Mouse (Mus musculus): ENCODE results near the gene Slc29a4. TPM values are rescaled to one million over a fixed set of nuclear protein-coding genes. Genes with fewer than 3 reads are reported as not detected.

Slc29a4 gene
- not detected in 2 replicates for total RNA-seq (2014; rRNA removed)
- 0.02 and 0.04 TPM in 2 replicates for polyA plus RNA-seq (2012; rRNA removed)

DNA sequence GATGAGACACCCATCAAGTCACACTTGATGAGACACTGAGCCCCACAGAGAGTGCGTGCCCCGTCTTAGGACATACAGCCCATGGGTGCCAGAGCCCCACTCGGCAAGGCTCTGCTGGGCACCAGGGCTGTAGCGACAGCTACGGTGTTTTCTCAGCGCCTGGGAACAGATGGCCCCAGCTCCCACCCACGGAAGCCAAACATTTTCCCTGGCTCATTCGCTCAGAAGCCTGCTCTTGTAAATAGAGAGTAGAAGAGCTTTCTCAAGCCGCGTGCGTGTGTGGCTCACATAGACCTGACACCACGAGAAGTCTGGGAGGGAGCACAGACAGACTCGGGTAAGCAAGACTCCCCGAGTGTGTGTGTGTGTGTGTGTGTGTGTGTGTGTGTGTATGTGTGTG, at the start of gene Slc29a4:
Gene Slc29a4, plus strand, starts transcription at position 265 of the 400 bp plus-strand sequence.
- Histone ChIP-seq H3K4me1 (ENCODE audit: control insufficient read depth, insufficient read depth, low read length) (no peaks in the 10 kb centered on the region), H3K27me3 (ENCODE audit: control insufficient read depth, insufficient read depth, low read length) (no peaks in the 10 kb centered on the region), H3K4me3 (ENCODE audit: insufficient read depth, low read depth, low read length) (no peak within 1 kb of the TSS), H3K79me2 (ENCODE audit: control insufficient read depth, insufficient read depth, low read length) (no peaks in the 10 kb centered on the region), H3K9ac (ENCODE audit: low read depth, low read length) (no peak within 1 kb of the TSS), H3K36me3 (ENCODE audit: control insufficient read depth, insufficient read depth, low read length) (no peaks in the 10 kb centered on the region), H3K27ac (replicated peaks; ENCODE audit: insufficient read depth, low read depth, low read length) (no peak within 1 kb of the TSS)
- 55% methylated on average over 14 of the region's 14 CpGs for WGBS
- no peak for DNase-seq (ENCODE audit: extremely low read depth, low read depth, low spot score)
- TF ChIP-seq POLR2A (IDR thresholded peaks at IDR 0.05; ENCODE audit: extremely low read depth, insufficient read depth, low read length) (no peak), CTCF (IDR thresholded peaks at IDR 0.05; ENCODE audit: low read depth, low read length) (no peak)

DNA sequence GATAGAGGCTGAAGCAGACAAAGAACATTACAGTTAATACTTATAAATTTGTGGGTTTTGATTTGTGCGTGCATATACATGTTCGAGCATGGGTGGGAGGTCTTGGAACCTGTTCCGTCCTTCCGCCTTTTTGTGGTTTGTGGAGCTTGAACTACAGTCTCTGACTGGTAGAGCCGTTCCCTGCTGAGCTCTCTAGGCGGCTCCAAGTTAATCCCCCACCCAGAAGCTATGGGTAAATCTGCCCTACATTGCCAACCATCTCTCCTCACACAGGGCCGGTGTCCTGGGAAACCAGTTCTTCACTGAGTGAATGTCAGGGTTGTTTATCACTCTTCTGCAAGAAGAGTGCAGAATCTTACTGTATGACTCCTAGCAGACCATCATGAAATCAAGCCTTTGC, 44.1 kb upstream of the Slc29a4 start:
- H3K27ac ChIP-seq (replicated peaks; ENCODE audit: insufficient read depth, low read depth, low read length): no peak overlapping the region

DNA sequence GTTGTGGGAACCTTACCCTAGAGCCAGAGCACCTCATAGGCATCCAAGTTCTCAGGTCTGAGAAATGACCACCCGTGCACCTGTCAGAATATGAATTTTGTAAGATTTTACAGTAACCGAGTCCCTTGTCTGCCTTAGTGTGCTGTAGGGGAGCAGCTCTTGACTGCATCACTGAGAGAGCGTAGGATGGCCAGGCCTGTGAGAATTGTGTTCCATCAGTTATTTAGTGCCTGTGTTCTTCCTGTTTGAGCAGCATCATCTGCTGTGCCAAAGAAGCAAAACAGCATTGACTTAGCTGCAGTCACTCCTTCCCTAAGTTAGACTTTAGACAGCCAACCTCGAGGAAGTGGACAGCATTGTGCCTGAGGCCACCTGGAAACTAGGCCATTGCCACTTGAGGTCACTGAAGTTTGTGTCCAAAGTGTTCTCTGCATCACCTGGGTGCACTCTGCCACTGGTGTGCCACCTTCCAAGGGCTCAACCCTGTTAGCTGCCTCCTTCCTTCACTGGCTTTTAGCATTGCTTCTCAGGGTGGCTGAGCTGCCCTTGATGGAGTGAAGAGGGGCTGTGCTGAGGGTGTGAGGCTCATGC, 42.8 kb upstream of the Slc29a4 start:
- Histone ChIP-seq H3K27ac (replicated peaks; ENCODE audit: insufficient read depth, low read depth, low read length) (no peak overlapping the region), H3K79me2 (ENCODE audit: control insufficient read depth, insufficient read depth, low read length) (peaks cover 16% of the 10 kb centered on the region; the same call in 1 of the 2 replicates), H3K36me3 (ENCODE audit: control insufficient read depth, insufficient read depth, low read length) (peaks cover 3% of the 10 kb centered on the region; the same call in 1 of the 2 replicates), H3K4me1 (ENCODE audit: control insufficient read depth, insufficient read depth, low read length) (peaks cover 22% of the 10 kb centered on the region), H3K4me3 (ENCODE audit: insufficient read depth, low read depth, low read length) (no peak overlapping the region), H3K27me3 (ENCODE audit: control insufficient read depth, insufficient read depth, low read length) (no peaks in the 10 kb centered on the region), H3K9ac (ENCODE audit: low read depth, low read length) (no peak overlapping the region)
- no peak for TF ChIP-seq POLR2A (IDR thresholded peaks at IDR 0.05; ENCODE audit: extremely low read depth, insufficient read depth, low read length)
- TF ChIP-seq CTCF (IDR thresholded peaks at IDR 0.05; ENCODE audit: low read depth, low read length): no peak
- peak; percentile 69 for DNase-seq (ENCODE audit: extremely low read depth, low read depth, low spot score)
- 74% methylated on average over 4 of the region's 4 CpGs for WGBS

More for the DNA sequence above, 44.1 kb upstream of the Slc29a4 start:
- no peak for TF ChIP-seq CTCF (IDR thresholded peaks at IDR 0.05; ENCODE audit: low read depth, low read length)
- no peak for TF ChIP-seq POLR2A (IDR thresholded peaks at IDR 0.05; ENCODE audit: extremely low read depth, insufficient read depth, low read length)
- WGBS: 91% methylated on average over 7 of the region's 7 CpGs
- Histone ChIP-seq H3K27me3 (ENCODE audit: control insufficient read depth, insufficient read depth, low read length) (no peaks in the 10 kb centered on the region), H3K4me1 (ENCODE audit: control insufficient read depth, insufficient read depth, low read length) (peaks cover 22% of the 10 kb centered on the region), H3K9ac (ENCODE audit: low read depth, low read length) (no peak overlapping the region), H3K4me3 (ENCODE audit: insufficient read depth, low read depth, low read length) (no peak overlapping the region), H3K36me3 (ENCODE audit: control insufficient read depth, insufficient read depth, low read length) (peaks cover 5% of the 10 kb centered on the region; the same call in 1 of the 2 replicates), H3K79me2 (ENCODE audit: control insufficient read depth, insufficient read depth, low read length) (peaks cover 18% of the 10 kb centered on the region; the same call in 1 of the 2 replicates)
- no peak for DNase-seq (ENCODE audit: extremely low read depth, low read depth, low spot score)

DNA sequence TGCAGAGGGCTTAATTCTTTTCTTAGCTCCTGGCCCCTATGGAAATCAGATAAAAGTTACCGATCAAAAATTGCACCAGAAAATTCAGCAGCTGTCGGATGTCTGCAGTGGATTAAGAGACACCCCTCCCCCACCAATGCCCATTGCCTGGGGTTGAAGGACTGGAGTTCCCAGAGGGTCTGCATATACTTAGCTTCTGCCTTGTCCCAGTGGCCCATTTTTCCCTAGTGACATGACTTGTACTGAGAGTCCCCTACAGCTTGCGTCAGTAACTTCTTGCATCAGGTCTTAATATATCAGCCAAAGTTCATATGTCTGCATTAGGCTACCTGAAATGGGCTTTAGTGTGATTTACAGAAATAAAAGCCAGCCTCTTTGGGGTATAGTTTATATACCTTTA, 41.9 kb upstream of the Slc29a4 start:
- H3K4me1 ChIP-seq (ENCODE audit: control insufficient read depth, insufficient read depth, low read length): peaks cover 22% of the 10 kb centered on the region
- no peak overlapping the region for H3K27ac ChIP-seq (replicated peaks; ENCODE audit: insufficient read depth, low read depth, low read length)
- TF ChIP-seq CTCF (IDR thresholded peaks at IDR 0.05; ENCODE audit: low read depth, low read length): no peak
- no peak for TF ChIP-seq POLR2A (IDR thresholded peaks at IDR 0.05; ENCODE audit: extremely low read depth, insufficient read depth, low read length)
- H3K4me3 ChIP-seq (ENCODE audit: insufficient read depth, low read depth, low read length): no peak overlapping the region
- WGBS: 58% methylated on average over 3 of the region's 3 CpGs
- DNase-seq (ENCODE audit: extremely low read depth, low read depth, low spot score): peak; percentile 34
- H3K36me3 ChIP-seq (ENCODE audit: control insufficient read depth, insufficient read depth, low read length): peaks cover 2% of the 10 kb centered on the region; the same call in 1 of the 2 replicates
- no peaks in the 10 kb centered on the region for H3K27me3 ChIP-seq (ENCODE audit: control insufficient read depth, insufficient read depth, low read length)
- H3K9ac ChIP-seq (ENCODE audit: low read depth, low read length): no peak overlapping the region
- peaks cover 16% of the 10 kb centered on the region; the same call in 1 of the 2 replicates for H3K79me2 ChIP-seq (ENCODE audit: control insufficient read depth, insufficient read depth, low read length)

DNA sequence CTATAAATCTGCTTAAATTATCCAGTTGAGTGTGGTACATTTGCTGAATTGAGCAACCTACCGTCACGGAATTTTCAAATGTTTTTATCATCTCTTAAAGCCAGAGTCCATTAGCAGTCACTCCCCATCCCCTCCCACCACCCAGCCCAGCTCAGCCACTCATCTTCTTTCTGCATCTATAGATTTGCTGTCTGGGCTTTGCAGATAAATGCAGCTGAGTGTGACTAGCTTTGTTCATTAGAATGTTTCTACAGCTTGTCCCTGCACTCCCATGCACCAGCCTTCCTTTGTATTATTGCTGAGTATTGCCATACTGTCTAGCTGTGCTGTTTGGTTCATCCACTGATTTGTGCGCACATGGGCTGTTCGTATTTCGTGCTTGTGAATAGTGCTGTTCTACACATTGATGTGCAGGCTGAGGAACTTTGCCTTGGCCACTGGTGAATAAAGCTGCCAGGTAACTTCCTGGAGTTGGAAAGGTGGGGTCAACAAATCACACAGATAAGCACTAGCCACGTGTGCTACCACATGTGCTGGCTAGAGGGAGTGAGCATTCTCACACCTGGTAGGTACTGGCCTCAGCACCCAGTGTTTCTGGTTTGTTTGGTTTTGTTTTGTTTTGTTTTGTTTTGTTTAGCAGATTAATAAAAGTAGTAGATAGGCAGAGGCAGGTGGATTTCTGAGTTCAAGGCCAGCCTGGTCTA, 41.4 kb upstream of the Slc29a4 start:
- Histone ChIP-seq H3K4me1 (ENCODE audit: control insufficient read depth, insufficient read depth, low read length) (peaks cover 22% of the 10 kb centered on the region), H3K27me3 (ENCODE audit: control insufficient read depth, insufficient read depth, low read length) (no peaks in the 10 kb centered on the region), H3K79me2 (ENCODE audit: control insufficient read depth, insufficient read depth, low read length) (peaks cover 16% of the 10 kb centered on the region; the same call in 1 of the 2 replicates), H3K9ac (ENCODE audit: low read depth, low read length) (no peak overlapping the region), H3K27ac (replicated peaks; ENCODE audit: insufficient read depth, low read depth, low read length) (no peak overlapping the region), H3K4me3 (ENCODE audit: insufficient read depth, low read depth, low read length) (no peak overlapping the region), H3K36me3 (ENCODE audit: control insufficient read depth, insufficient read depth, low read length) (peaks cover 2% of the 10 kb centered on the region; the same call in 1 of the 2 replicates)
- 57% methylated on average over 6 of the region's 6 CpGs for WGBS
- peak; percentile 32 for DNase-seq (ENCODE audit: extremely low read depth, low read depth, low spot score)
- TF ChIP-seq POLR2A (IDR thresholded peaks at IDR 0.05; ENCODE audit: extremely low read depth, insufficient read depth, low read length) (no peak), CTCF (IDR thresholded peaks at IDR 0.05; ENCODE audit: low read depth, low read length) (no peak)

Measured in liver, adult 2 months (tissue).